Mouse (Mus musculus) lung, adult 2 months (tissue): Measurements from ENCODE around the gene Panx3. TPM values are rescaled to one million over a fixed set of nuclear protein-coding genes. Genes with fewer than 3 reads are reported as not detected.
A peak's percentile ranks its signal among the peaks of the same experiment; 100 is the strongest.

Source experiments
- DNase-seq: peaks from one replicate; pipeline ENCODE4 v3.0.0; 2022
- H3K4me1 ChIP-seq: fragments of 200-500 bp; 2 replicates; pipeline ENCODE4 v1.6.1; 2011; ENCODE audit warnings: low read length; ENCODE audit not compliant: control insufficient read depth, insufficient read depth
- H3K4me3 ChIP-seq: fragments of 200-500 bp; replicated peaks from 2 replicates; pipeline ENCODE3; 2011; ENCODE audit warnings: low read depth, mild to moderate bottlenecking, control low read depth, low read length; ENCODE audit errors: extremely low read depth
- CTCF ChIP-seq: fragments of 200-500 bp; IDR thresholded peaks from 2 replicates; pipeline ENCODE4 v1.5.1; 2011; ENCODE audit warnings: mild to moderate bottlenecking, low read length, control low read depth; ENCODE audit not compliant: insufficient read depth
- POLR2A ChIP-seq: fragments of 200-500 bp; IDR thresholded peaks from 2 replicates; pipeline ENCODE4 v1.6.1; 2011; ENCODE audit warnings: low read depth, mild to moderate bottlenecking, control low read depth, low read length, borderline replicate concordance; ENCODE audit errors: extremely low read depth
- WGBS: fragments of 180-500 bp; shearing (Covaris S2); methylation state at CpG from one replicate; pipeline ENCODE4 v1.1.7; 2018; 5-methylcytosine and 5-hydroxymethylcytosine counted together
- polyA plus RNA-seq: library from polyadenylated mRNA; depleted of rRNA; stranded (reverse); fragments of >200 nt; gene quantifications from 2 replicates; pipeline ENCODE4 v1.2.3, GENCODE M21; 2012

The Panx3 gene
- polyA plus RNA-seq, 1 experiment = not detected

DNA sequence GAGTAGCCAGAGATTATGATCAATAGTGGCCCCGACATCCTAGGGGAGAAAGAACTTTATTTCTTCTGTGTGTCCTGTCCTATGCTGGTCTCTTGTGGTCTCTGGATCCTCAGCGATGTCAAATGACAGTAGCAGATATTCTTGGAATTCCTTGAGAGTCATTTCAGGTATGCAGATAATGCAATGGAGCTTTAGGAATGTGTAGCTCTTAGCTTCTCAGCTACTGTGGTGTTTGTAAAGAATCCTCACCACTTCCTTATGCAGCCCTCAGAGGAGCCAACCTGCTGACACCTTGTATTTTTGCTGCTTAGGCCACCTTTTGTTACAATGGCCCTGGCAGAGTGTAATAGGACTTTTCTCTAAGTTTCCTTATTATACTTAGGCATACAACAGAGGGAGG lies 4.4 kb downstream of the Panx3 start:
- TF ChIP-seq CTCF = no peak
- Histone ChIP-seq H3K4me3 (no peak overlapping the region), H3K4me1 (no peaks in the 10 kb centered on the region)
- 62% methylated on average over 2 of the region's 2 CpGs for WGBS
- DNase-seq = no peak

GRCm38 (mm10) chr9:37663210-37663609 lies 5.8 kb downstream of the Panx3 start:
- no peak for DNase-seq
- TF ChIP-seq POLR2A (no peak), CTCF (no peak)
- WGBS = 68% methylated on average over 1 of the region's 1 CpGs

DNA sequence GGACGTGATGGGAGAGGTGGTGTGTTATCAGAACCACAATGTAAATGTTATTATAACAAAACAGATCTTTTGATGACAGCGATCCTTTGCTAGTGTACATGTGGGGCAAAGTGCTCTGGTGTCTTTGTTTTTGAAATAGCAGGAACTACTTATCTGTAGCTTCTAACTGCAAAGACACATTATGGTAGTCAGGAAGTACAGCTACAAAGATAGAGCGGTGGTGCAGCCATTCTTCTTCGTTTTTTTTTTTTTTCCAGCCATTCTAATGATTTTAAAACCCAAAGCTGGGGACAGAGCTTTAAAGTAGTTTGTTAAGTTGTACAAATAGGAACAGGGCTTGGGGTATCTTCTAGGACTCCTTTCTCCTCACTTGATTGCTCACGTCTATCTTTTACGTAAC lies 9.6 kb downstream of the Panx3 start:
- Histone ChIP-seq H3K4me1 (peaks cover 3% of the 10 kb centered on the region), H3K4me3 (no peak overlapping the region)
- 59% methylated on average over 6 of the region's 6 CpGs for WGBS
- DNase-seq = no peak
- TF ChIP-seq POLR2A (no peak), CTCF (no peak)

More at GRCm38 (mm10) chr9:37663210-37663609, 5.8 kb downstream of the Panx3 start:
- no peak overlapping the region for H3K4me3 ChIP-seq
- H3K4me1 ChIP-seq = no peaks in the 10 kb centered on the region

- H3K4me1 ChIP-seq = peaks cover 3% of the 10 kb centered on the region
- DNase-seq = peak; percentile 90
- under 1% methylated on average over 36 of the region's 36 CpGs for WGBS
- peak within 1 kb of the TSS; percentile 91 for H3K4me3 ChIP-seq
- no peak for TF ChIP-seq CTCF
- TF ChIP-seq POLR2A = peak; percentile 73
Observed at GRCm38 (mm10) chr9:37656931-37657481, 12.0 kb downstream of the Panx3 start, which contains the start of gene Tbrg1. Gene Tbrg1, minus strand, starts transcription at chr9:37657312.

DNA sequence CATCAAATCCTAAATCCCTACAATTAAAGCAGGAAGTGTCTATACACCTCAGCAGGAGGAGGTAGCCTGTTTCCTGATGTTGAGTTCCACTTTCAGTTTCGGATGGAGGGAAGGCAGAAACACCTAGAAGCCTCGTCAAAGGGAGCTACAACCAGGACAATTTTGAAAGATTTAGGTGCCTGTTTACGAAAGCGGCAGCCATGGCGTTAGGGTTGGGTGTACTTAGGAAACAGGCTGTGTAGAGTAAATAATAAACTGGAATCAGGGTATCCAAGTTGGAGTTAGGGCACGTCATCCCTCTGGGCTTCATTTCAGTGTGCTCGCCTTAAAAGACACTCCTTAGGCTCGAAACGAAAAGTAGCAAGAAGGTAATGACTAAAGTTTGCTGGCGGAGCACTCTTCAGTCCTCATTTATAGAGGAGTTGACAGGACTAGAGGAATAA lies 12.6 kb downstream of the Panx3 start:
- Histone ChIP-seq H3K4me1 (peaks cover 3% of the 10 kb centered on the region), H3K4me3 (peak overlapping the region; percentile 91)
- under 1% methylated on average over 10 of the region's 10 CpGs for WGBS
- no peak for TF ChIP-seq CTCF
- no peak for TF ChIP-seq POLR2A
- peak; percentile 39 for DNase-seq

- TF ChIP-seq CTCF = no peak
- TF ChIP-seq POLR2A = no peak
- DNase-seq = no peak
- Histone ChIP-seq H3K4me3 (peak overlapping the region; percentile 53), H3K4me1 (peaks cover 3% of the 10 kb centered on the region)
- WGBS = 31% methylated on average over 8 of the region's 8 CpGs
Observed at GRCm38 (mm10) chr9:37655961-37656360, 13.1 kb downstream of the Panx3 start.

DNA sequence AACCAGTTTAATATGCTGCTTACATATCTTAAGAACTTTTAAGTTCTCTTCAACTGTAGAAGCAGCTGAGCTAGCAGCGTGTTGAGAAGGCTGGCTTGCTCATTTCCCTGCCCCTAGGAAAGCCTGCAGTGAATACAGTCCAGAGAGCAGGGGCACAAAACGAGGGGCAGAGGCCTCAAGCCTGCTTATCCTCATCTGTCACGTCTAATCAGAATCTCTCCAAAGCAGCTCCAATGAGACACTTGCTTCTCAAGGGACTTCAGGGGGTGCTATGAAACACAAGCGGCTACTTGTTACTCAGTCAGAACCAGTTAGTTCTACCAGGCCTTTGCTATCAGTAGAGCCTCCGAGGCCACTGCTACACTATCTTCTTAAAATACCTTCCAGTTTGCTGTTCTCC lies 15.2 kb downstream of the Panx3 start:
- Histone ChIP-seq H3K4me3 (no peak overlapping the region), H3K4me1 (peaks cover 3% of the 10 kb centered on the region)
- no peak for DNase-seq
- TF ChIP-seq CTCF = no peak
- TF ChIP-seq POLR2A = no peak
- WGBS = 81% methylated on average over 5 of the region's 5 CpGs

DNA sequence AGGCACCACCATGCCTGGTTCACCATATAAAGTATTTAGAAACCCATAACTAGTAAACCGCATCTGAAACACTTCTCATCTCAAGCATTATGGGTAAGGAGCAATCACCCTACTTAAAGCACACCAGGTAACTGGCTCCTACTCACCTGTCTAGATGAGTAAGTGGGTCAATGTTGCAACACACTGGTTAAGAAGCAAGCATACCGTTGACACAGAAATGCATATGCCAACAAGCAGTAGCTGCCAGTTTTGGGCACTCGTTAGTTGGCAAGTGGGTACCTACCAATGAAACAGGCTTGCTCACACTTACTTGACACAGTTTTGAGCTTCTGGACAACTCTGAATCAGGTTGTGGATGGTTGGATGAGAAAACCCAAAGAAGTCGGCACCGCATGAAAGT lies 18.4 kb downstream of the Panx3 start:
- TF ChIP-seq CTCF = no peak
- WGBS = 74% methylated on average over 5 of the region's 5 CpGs
- Histone ChIP-seq H3K4me1 (no peaks in the 10 kb centered on the region; the same call in 1 of the 2 replicates), H3K4me3 (no peak overlapping the region)
- DNase-seq = peak; percentile 18

- DNase-seq = no peak
- H3K4me3 ChIP-seq = no peak overlapping the region
- WGBS = 67% methylated on average over 3 of the region's 3 CpGs
- H3K4me1 ChIP-seq = no peaks in the 10 kb centered on the region
- no peak for TF ChIP-seq CTCF
- no peak for TF ChIP-seq POLR2A
Observed at GRCm38 (mm10) chr9:37646246-37646645, 22.8 kb downstream of the Panx3 start.

GRCm38 (mm10) chr9:37638721-37639120 lies 30.3 kb downstream of the Panx3 start:
- H3K4me3 ChIP-seq = no peak overlapping the region
- no peaks in the 10 kb centered on the region for H3K4me1 ChIP-seq
- TF ChIP-seq POLR2A (no peak), CTCF (no peak)
- 69% methylated on average over 3 of the region's 3 CpGs for WGBS
- no peak for DNase-seq
